Mouse (Mus musculus) retina, embryonic 14.5 days (tissue): ENCODE results near the gene Ing2.
A peak's percentile ranks its signal among the peaks of the same experiment; 100 is the strongest.

ENCODE experiments used
- DNase-seq: peaks from one replicate; pipeline ENCODE4 v3.0.0-alpha.2; 2015; ENCODE audit warnings: low spot score

Ing2 gene

DNA sequence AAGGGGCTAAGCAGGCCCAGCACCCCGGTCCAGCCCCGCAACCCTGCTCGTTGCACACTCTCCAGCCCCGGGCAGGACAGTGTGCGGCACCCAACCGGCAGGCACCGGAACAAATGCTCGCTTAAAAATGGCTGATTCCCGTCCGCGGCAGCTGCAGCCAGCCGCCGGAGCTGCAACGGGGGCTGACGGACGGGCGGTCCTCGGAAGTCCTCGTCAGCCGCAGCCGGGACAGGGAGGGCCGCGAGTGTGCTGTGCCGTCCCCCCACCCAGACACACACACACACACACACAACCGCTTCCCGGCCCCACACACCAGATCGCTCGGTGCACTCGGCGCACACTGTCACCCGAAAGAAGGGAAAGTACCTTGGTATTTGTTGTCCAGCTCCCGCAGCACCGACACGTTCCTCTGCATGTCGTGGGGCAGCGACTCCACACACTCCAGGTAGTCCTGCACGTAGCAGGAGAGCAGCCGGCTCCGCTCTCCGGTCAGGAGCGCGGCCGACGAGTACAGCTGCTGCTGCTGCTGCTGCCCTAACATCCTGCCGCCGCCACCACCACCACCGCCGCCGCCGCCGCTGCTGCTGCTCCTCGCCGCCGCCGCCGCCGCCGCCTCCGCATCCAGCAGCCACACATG, 1.1 kb downstream of the Ing2 start:
- no peak for DNase-seq

DNA sequence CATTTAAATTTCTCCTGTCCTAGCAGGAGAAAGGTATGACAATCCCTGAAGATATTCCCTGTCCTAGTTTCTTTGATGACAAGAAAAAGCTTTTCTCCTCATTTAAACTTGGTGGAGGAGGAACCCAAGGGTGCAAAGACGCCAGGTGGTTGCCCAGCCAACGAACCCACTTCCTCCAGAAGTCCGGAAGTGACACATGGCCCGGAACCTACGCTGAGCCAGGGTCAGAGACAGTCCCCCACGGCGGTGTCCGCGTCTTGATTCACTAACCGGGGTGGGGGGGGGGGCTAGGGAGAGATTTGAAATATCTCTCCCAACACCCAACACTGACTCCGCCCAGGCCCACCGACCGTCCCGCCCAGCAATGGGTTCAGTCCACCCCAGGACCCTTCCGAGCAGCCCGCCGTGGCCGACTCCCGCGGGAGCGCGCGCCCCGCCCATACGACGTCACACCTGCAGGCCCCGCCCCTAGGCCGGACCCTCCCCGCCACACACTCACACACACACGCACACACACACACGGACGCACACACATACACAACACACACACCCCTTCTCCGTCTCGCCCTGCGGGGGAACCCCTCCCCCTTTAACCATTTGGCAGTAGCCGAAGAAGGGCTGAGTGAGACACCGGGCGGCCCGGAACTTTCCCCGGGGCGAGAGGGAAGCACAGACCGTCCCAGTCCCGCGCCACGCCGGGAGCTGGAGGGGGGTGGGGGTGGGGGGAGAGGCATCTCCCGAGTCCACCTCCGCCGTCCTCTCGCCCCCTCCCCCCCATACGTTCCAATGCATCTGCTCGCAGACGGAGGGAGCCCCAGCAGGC, 1.8 kb downstream of the Ing2 start:
- peak; percentile 86 for DNase-seq

DNA sequence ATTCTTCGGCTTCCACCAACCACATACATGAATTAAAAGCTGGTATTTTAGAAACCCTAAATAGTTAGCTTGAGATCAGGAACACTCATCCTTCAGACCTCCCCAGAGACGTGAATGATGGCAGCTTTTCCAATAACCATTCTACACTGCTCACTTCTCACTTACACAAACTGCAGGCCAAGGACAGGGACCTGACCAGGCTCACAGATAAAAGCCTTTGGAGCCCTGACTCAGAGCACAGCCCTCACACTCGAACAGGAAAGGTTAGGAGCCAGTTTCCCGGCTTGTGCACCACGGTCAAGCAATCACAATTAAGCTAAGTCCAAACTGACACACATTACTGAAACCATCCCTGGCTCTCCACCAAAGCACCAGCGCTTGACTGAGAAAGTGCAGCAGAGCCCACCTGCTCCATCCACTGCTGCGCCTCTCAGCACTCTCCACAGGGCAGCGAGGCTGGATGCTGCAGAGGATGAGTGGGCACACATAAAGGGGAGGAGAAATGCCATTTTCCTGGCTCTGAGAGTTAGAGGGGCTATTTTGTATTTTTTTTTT, 11.0 kb downstream of the Ing2 start:
- DNase-seq: no peak

DNA sequence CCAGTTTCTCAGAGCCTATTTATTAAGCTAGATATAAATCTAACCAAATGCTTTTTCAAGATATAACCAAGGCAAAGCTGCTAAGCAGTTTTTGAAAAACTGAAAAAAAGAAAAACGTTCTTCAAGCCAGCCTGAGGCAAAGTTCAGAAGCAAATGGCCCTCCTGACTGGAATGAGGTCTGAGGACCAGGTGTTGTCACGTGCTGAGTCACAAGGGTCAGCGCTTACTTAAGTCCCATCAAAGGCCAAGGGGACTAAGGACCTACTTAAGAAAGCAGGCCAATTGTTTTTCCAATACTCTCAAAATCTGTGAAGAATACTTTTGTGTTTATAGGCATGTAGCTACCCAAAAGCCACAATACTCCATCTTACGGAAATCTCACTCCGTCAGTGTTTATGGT, 12.2 kb downstream of the Ing2 start:
- no peak for DNase-seq

DNA sequence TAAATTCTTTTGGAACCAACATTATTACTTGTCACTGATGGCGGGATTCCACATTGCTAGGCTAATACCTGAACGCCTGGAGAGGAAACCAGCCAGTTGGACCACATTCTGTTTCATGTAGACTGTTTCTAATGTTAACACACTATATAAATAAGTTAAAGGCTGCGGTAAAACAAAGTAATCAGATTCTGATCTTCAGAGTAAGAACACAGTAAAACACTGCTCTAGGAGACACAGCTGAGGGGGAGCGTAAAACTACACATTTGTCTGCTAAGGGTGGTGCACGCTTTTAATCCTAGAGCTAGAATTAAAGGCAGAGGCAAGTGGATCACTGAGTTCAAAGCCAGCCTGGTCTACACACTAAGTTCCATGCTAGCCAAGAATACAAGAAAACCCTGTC, 12.6 kb downstream of the Ing2 start:
- DNase-seq: no peak

DNA sequence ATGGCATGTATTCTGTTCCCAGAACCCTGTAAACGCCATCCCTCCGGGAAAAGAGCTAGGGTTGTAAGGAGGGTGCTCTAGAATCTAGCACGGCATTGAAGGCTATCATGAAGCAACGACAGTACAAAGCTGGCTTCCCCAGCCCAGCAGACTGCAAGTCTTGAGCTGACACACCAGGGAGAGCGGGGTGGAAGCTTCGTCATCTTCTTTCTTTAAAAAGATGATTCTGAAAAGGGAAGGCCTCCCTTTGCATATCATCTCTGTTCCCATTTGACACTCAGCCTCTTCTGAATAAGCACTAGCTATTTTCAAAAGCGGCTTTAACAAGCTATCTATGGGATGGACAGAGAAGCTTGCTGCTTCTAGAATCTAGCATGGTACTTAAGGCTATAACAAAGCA, 15.0 kb downstream of the Ing2 start:
- no peak for DNase-seq

DNA sequence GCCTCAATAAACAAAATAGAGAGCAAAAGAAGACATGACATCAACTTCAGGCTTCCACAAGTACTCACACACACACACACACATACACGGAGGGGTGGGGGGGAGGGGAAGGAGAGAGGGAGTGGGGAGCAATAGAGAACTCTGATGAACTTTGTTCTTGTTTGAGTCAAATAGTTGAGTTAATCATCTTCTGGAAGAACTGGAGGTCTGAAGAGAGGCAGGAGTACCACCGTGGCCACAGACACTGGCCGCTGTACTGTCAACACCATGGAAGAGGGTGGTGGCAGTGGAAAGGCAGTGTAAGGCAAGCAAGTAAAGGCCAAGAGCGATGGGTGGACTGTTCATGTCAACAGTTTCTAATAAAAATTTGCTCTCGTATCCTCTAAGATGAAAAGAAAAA, 15.9 kb downstream of the Ing2 start:
- DNase-seq: no peak

DNA sequence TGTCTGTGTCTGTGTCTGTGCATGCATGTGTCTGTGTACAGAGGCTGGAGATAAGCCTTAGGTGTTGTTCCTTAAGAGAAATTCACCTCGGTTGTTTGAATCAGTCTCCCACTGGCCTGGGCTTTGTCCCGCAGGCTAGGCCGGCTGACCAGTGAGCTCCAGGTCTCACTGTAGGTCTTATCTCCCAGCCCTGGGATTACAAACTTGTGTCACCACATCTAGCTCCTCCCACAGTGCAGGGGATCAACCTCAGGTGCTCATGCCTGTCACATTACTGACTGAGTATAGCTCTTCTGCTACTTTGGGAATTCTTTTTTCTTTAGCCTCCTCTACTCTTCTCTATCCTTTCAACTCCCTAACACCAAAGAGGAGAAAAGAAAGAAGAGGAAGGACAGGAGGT, 20.9 kb downstream of the Ing2 start:
- no peak for DNase-seq

DNA sequence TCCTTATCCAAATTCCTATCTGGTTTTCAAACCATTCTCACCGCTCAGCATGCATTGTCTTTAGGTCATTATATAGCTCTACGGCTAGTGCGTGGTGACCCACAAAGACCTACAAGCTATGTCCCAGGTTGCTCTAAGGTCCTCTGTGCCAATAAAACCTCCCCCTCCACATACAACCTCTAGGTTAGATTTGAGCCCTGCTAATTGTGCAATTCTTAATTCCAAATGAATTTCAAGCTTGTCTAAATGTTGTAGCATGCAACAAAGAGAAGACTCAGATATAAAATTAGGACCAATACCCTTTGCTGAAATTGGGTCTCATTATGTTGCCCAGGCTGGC, 22.6 kb downstream of the Ing2 start:
- DNase-seq: no peak

DNA sequence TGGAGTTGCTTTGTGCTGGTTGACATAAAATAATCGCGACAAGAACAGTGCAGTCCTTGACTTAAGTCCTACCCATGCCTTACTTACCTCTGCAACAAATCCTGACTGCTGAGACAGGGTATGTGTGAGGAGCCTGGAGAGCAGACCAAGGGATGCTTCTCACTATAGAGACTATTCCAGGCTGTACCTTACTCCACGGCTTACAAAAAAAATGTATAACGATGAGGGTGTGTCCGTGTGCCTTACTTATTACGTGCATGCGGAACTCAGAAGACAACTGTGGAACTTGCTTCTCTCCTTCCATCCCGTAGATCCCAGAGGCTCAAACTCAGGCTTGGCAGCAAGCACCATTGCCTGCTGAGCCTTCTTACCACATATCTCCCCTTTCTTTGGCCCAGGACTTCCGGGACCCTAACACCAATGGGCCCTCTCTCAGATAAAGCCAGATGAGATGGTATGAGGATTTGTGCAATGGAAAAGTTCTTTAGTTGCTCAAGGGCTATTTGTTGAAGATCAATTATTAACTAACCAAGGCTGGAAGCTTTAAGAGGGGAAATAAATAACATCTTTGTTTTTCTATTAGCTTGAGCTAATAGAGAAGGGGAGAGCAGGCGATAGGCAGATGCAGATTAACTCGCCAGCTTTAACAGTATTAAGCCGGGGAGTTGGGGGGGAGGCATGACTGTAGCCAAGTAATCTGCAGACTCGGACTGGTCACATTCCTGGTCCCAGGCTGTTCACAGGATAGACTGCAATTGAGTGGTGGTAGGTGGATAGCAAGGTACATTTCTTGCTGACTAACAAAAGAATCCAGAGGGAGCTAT, 23.2 kb downstream of the Ing2 start:
- no peak for DNase-seq

DNA sequence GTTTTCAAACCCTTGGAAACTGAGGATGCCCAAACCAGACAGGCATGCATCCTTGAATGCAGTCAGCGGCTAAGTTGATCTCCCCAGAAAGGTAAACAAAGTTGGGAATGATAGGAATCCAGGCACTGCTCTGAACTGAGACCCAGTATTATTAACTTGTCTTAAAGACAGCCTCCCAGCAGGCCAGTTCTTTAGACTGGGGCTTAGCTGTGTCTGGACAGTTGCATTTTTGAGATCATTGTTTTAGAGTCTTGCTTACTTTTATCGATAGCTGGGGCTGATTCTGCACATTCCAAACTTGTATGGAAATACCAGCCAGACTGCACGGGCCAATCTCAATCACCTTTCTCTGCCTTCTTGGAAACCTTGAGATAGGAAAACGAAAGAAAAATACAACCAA, 24.5 kb downstream of the Ing2 start:
- no peak for DNase-seq

DNA sequence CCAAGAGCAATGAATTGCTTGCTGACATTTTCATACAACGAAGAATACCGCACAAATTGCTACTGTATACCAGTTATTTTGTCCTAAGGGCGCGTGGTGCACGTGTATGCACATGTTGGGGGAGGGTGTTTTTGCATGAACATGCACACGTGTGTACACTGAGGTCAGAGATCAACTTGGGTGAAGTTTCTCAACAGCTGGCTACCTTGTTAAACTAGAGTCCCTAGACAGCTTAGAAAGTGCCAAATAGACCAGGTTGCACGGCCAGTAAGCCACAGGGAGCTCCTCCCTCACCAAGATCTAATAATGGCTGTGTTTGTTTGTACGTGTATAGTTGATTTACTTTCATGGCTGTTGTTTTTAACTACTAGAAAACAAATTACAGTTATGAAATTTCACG, 25.8 kb downstream of the Ing2 start:
- DNase-seq: no peak

DNA sequence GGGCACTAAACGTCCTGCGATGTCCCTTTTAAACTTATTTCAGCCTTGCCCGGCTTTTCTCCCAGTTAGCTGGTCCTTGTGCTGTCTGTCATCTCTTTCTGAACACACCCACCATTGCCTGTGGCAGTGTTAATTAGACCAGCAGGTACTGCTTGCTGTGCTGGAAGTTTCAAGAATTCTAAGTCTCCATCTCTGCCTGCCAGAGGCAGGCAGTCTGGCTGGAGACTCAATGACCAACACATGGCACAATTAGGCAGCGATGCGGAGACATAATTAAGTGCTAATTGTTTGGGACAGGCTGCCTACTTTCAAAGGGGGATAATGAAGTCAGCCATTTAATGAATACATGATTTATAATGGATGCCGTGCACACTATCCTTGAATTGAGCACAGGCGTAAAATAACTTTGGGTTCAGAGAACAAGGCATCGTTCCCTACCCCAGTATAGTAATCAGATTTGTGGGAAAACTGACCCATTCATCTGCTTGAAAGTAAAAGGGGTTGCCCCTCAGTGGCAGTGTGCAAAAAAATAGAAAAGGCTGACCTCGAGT, 32.8 kb downstream of the Ing2 start:
- DNase-seq: peak; percentile 74

DNA sequence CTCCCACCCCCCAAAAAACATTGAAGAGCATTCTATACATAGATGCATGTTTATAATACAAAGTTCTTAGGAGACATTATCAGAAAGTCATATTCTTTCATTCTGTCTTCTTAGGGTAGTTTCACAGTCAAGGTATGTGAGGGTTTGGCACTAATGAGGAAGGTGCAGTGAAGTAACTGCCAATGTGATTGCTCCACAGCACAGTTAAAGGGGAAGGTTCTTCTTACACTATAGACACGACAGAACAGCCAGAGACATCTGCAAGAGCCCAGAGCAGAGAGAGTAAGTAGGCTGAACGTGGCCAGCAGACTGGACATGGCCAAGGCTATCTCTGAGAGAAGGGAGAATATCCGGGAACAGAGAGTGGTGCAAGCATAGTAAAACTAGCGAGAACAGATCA, 38.2 kb downstream of the Ing2 start:
- DNase-seq: no peak

DNA sequence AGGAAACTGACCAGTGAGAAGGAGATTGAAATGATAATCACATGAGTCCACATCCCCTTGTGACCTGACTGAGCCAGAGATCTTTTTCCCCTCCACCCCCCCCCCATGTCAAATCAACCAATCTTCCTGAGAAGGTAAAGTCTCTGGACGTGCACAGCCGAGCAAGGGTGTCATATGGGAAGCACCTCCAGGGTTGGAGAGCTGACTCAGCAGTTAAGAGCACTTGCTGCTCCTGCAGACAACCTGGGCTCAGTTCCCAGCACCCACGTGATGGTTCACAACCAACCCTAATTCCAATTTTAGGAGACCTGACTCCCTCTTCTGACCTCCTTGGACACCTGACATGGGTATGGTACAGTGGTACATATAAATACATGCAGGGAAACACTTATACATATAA, 39.3 kb downstream of the Ing2 start:
- no peak for DNase-seq

DNA sequence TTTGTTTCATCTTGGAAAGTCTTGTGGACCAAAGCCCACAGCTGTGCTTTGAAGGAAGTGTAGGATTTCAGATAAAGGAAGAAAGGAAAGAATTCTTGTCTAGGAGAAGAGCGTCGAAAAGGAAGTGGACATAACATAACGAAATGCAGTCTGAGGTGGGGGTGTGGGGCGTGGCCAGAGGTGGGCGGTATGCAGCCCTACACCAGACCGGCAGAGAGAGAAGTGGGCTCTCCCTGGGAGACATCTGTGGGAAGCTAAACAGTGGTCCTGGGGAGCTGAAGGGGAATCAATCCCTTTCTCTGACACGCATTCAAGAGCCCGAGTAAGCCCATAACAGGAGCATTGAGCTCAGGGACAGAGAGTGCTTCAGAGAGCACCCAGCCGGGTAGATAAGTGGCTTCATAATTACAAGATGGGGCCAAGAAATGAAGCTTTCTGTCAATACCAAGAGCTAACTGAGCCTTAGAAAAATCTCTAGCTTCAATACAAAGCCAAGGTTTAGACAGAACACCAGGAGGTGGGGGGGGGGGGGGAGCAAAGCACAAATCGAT, 40.5 kb downstream of the Ing2 start:
- DNase-seq: peak; percentile 12

DNA sequence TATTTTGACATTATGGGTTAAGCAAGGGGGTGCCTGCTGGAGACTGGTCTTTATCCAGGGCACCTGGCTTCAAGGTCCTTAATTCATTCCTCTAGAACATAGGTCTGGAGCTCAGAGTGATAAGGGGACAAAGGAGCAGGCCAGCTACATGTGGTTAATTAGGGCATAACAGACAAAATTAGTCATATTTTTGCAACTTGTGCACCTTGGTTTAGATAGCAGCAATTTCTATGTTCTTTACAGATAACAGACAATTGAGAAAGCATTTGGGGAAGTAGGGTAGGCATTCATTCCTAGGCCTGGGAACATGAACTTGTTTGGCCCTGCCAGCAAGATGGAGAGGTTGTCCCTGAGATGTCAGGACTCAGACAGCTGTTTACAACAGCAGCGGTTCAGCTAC, 54.2 kb downstream of the Ing2 start:
- no peak for DNase-seq
